Mouse (Mus musculus) thymus, adult 2 months (tissue): ENCODE results near the gene Snx15.

ENCODE experiments used
- CTCF ChIP-seq: fragments of 200-500 bp; IDR thresholded peaks from 2 replicates; pipeline ENCODE4 v1.5.1; 2012; ENCODE audit warnings: mild to moderate bottlenecking, control low read depth, low read length, moderate library complexity, borderline replicate concordance; ENCODE audit not compliant: control insufficient read depth, poor library complexity, insufficient read depth; ENCODE audit errors: extremely low read depth
- POLR2A ChIP-seq: fragments of 200-500 bp; IDR thresholded peaks from 2 replicates; pipeline ENCODE4 v1.6.1; 2012; ENCODE audit warnings: mild to moderate bottlenecking, low read length, control low read depth, moderate library complexity; ENCODE audit not compliant: control insufficient read depth, poor library complexity, insufficient read depth; ENCODE audit errors: extremely low read depth

GRCm38 (mm10) chr19:6171215-6171614 lies 43.1 kb upstream of the Snx15 start:
- TF ChIP-seq CTCF (no peak), POLR2A (no peak)
